9 mouse cellular contexts compared by ENCODE assay signal in genomic region chr1:106653441-106653860, GRCm38 (mm10).
DNase-seq lines count a peak whose midpoint lies in the region; ATAC-seq and TF ChIP-seq lines count a peak whose summit lies in the region.
"Had no signal": no experiment of that assay in that cellular context is flagged by ENCODE, and none has a peak within 500 bp of the region (broad histone marks: within the 10 kb centered on the region; RNA-seq: fewer than 3 reads in every experiment).

No protein-coding gene starts in this region.

- no peak for ATAC-seq in hindbrain, embryonic 16.5 days
- no peak for ATAC-seq in hindbrain, embryonic 11.5 days (ENCODE audit: low FRiP score)
- no peak for ATAC-seq in heart, embryonic 11.5 days (replicated peaks; ENCODE audit: insufficient number of reproducible peaks, low FRiP score, low TSS enrichment)
- ATAC-seq in activated CD4-positive, CD25-positive, alpha-beta regulatory T cell, adult 4 months, result no peak

- dilution Hi-C loops in CH12.LX (cut with MboI; ENCODE audit: extremely low pct_ligation_motif_present, extremely low pct_unique_long_range_greater_than_20kb, low sequenced_read_pairs), result no loop called here

- H3K4me1 ChIP-seq in hindbrain, embryonic 16.5 days (ENCODE audit: control insufficient read depth, insufficient read depth, low read depth, low read length), result peaks cover 3% of the 10 kb centered on the region; the same call in 1 of the 2 replicates
- no peaks in the 10 kb centered on the region for H3K4me1 ChIP-seq in hindbrain, embryonic 11.5 days (replicated peaks; ENCODE audit: control insufficient read depth, insufficient read depth, low read length)
- H3K4me1 ChIP-seq in CH12.LX (ENCODE audit: control insufficient read depth in 1 of 2, insufficient read depth in 2 of 2), result peaks cover 16 to 58% of the 10 kb centered on the region in 2 experiments
- peaks cover 22% of the 10 kb centered on the region for H3K4me1 ChIP-seq in heart, embryonic 11.5 days (ENCODE audit: control insufficient read depth, insufficient read depth, low read length)

- no peak for TF ChIP-seq CTCF in CH12.LX (conservative IDR thresholded peaks at IDR 0.05 in 1 of 2, IDR thresholded peaks at IDR 0.05 in 1 of 2; ENCODE audit: low read depth in 2 of 2, low read length in 2 of 2)

- TF ChIP-seq EP300 in CH12.LX (IDR thresholded peaks at IDR 0.05; ENCODE audit: low read length), result no peak

- in situ Hi-C loops in CH12.LX (cut with MboI; ENCODE audit: low pct_ligation_motif_present, low pct_unique_long_range_greater_than_20kb, low sequenced_read_pairs), result loop anchor here (10.0 kb wide), 1 partner anchor 51 kb away; no protein-coding TSS in a partner anchor

- TF ChIP-seq POLR2A in CH12.LX (IDR thresholded peaks at IDR 0.05; ENCODE audit: low read depth, low read length), result no peak

- no peaks in the 10 kb centered on the region for H3K9me3 ChIP-seq in hindbrain, embryonic 16.5 days (ENCODE audit: control insufficient read depth, low read length)
- no peaks in the 10 kb centered on the region for H3K9me3 ChIP-seq in hindbrain, embryonic 11.5 days (ENCODE audit: control insufficient read depth, low read length)
- H3K9me3 ChIP-seq in CH12.LX (replicated peaks; ENCODE audit: low read length), result no peaks in the 10 kb centered on the region
- H3K9me3 ChIP-seq in heart, embryonic 11.5 days (replicated peaks; ENCODE audit: control insufficient read depth, low read length), result no peaks in the 10 kb centered on the region
- H3K9me3 ChIP-seq: forebrain, embryonic 12.5 days had no signal

- no peak for TF ChIP-seq RAD21 in CH12.LX (IDR thresholded peaks at IDR 0.05; ENCODE audit: low read depth, low read length)

- H3K79me2 ChIP-seq in CH12.LX (replicated peaks; ENCODE audit: control insufficient read depth, extremely low read depth, insufficient read depth, poor library complexity, severe bottlenecking), result peaks cover 3% of the 10 kb centered on the region

- no peak overlapping the region for H3K4me3 ChIP-seq in hindbrain, embryonic 16.5 days (ENCODE audit: low read length)
- H3K4me3 ChIP-seq in hindbrain, embryonic 11.5 days (ENCODE audit: low read depth, low read length), result no peak overlapping the region
- H3K4me3 ChIP-seq in CH12.LX (replicated peaks in 1 of 3; ENCODE audit: low read depth in 2 of 3, low read length in 2 of 3, poor library complexity in 1 of 3), result no peak overlapping the region
- no peak overlapping the region for H3K4me3 ChIP-seq in heart, embryonic 11.5 days (ENCODE audit: low read depth, low read length)
- H3K4me3 ChIP-seq: forebrain, embryonic 12.5 days had no signal

- WGBS in hindbrain, embryonic 16.5 days, result 50% methylated on average over 4 of the region's 4 CpGs
- WGBS in hindbrain, embryonic 11.5 days, result 67% methylated on average over 4 of the region's 4 CpGs
- 43% methylated on average over 4 of the region's 4 CpGs for WGBS in heart, embryonic 11.5 days (ENCODE audit: insufficient replicate concordance)

- H3K36me3 ChIP-seq in hindbrain, embryonic 16.5 days (ENCODE audit: control insufficient read depth, insufficient read depth, low read length), result no peaks in the 10 kb centered on the region
- no peaks in the 10 kb centered on the region for H3K36me3 ChIP-seq in hindbrain, embryonic 11.5 days (ENCODE audit: control insufficient read depth, insufficient read depth, low read length)
- peaks cover 0 to 2% of the 10 kb centered on the region in 2 experiments for H3K36me3 ChIP-seq in CH12.LX (replicated peaks in 1 of 2; ENCODE audit: control insufficient read depth in 1 of 2, insufficient read depth in 1 of 2, low read length in 1 of 2)
- no peaks in the 10 kb centered on the region for H3K36me3 ChIP-seq in heart, embryonic 11.5 days (ENCODE audit: control insufficient read depth, insufficient read depth, low read length)
- H3K36me3 ChIP-seq: forebrain, embryonic 12.5 days had no signal

- no peak overlapping the region for H3K4me2 ChIP-seq in hindbrain, embryonic 16.5 days (ENCODE audit: low read length)
- H3K4me2 ChIP-seq in hindbrain, embryonic 11.5 days (replicated peaks; ENCODE audit: low read depth, low read length), result no peak overlapping the region
- 0 out of 2 replicates have a peak overlapping the region, but pooled peaks have one; percentile 96 for H3K4me2 ChIP-seq in CH12.LX (ENCODE audit: insufficient read depth, low read depth, poor library complexity, severe bottlenecking)
- H3K4me2 ChIP-seq in heart, embryonic 11.5 days, result no peak overlapping the region
- H3K4me2 ChIP-seq: forebrain, embryonic 12.5 days had no signal

- no peaks in the 10 kb centered on the region for H3K27me3 ChIP-seq in hindbrain, embryonic 16.5 days (replicated peaks; ENCODE audit: control insufficient read depth, insufficient read depth, low read length)
- H3K27me3 ChIP-seq in hindbrain, embryonic 11.5 days (ENCODE audit: control insufficient read depth, insufficient read depth, low read length), result no peaks in the 10 kb centered on the region
- no peaks in the 10 kb centered on the region for H3K27me3 ChIP-seq in CH12.LX (replicated peaks)
- no peaks in the 10 kb centered on the region for H3K27me3 ChIP-seq in heart, embryonic 11.5 days (ENCODE audit: control insufficient read depth, insufficient read depth, low read length)
- H3K27me3 ChIP-seq: forebrain, embryonic 12.5 days had no signal

- no peak overlapping the region for H3K9ac ChIP-seq in hindbrain, embryonic 16.5 days (ENCODE audit: low read depth, low read length)
- no peak overlapping the region for H3K9ac ChIP-seq in hindbrain, embryonic 11.5 days (ENCODE audit: low read depth, low read length)
- H3K9ac ChIP-seq in CH12.LX (ENCODE audit: insufficient read depth, low read depth), result peak overlapping the region; percentile 23
- no peak overlapping the region for H3K9ac ChIP-seq in heart, embryonic 11.5 days (ENCODE audit: low read depth, low read length)
- H3K9ac ChIP-seq: forebrain, embryonic 12.5 days had no signal

- no peak for DNase-seq in hindbrain, embryonic 11.5 days (ENCODE audit: low spot score)
- no peak for DNase-seq in CH12.LX (ENCODE audit: extremely low read depth)
- DNase-seq in layer of hippocampus, postnatal 36 days, result peak; percentile 28 to 41
- no peak for DNase-seq in cerebellum, adult 18-20 months
- DNase-seq in cerebellum, postnatal 4 days (ENCODE audit: low spot score in 2 of 2), result no peak

- peak overlapping the region; percentile 20; the same call in 1 of the 2 replicates for H3K27ac ChIP-seq in hindbrain, embryonic 16.5 days (ENCODE audit: low read depth, low read length)
- H3K27ac ChIP-seq in hindbrain, embryonic 11.5 days (ENCODE audit: low read depth, low read length), result no peak overlapping the region
- no peak overlapping the region; the same call in 1 of the 2 replicates for H3K27ac ChIP-seq in CH12.LX (ENCODE audit: insufficient read depth, low read depth)
- H3K27ac ChIP-seq in heart, embryonic 11.5 days (ENCODE audit: low read depth, low read length), result peak overlapping the region; percentile 46; the same call in 1 of the 2 replicates
- H3K27ac ChIP-seq: forebrain, embryonic 12.5 days had no signal

TF ChIP-seq in CH12.LX, 34 proteins besides CTCF, POLR2A, EP300 and RAD21:
- TF ChIP-seq ETS1 (conservative IDR thresholded peaks at IDR 0.05; ENCODE audit: low read depth, low read length) (no peak), JUN (IDR thresholded peaks at IDR 0.05; ENCODE audit: insufficient read depth, low read depth, low read length) (no peak), PAX5 (IDR thresholded peaks at IDR 0.05; ENCODE audit: low read length) (no peak), ZKSCAN1 (IDR thresholded peaks at IDR 0.05; ENCODE audit: borderline replicate concordance, low read depth, low read length) (no peak), NRF1 (IDR thresholded peaks at IDR 0.05; ENCODE audit: low read depth, low read length) (no peak), ZC3H11A (IDR thresholded peaks at IDR 0.05; ENCODE audit: low read depth, low read length) (no peak), RCOR1 (conservative IDR thresholded peaks at IDR 0.05; ENCODE audit: low read depth, low read length) (no peak), BHLHE40 (IDR thresholded peaks at IDR 0.05; ENCODE audit: low read depth, low read length) (no peak), GABPA (IDR thresholded peaks at IDR 0.05; ENCODE audit: insufficient replicate concordance, low read depth, low read length) (no peak), MAZ (IDR thresholded peaks at IDR 0.05; ENCODE audit: low read depth, low read length) (no peak), MYC (IDR thresholded peaks at IDR 0.05; ENCODE audit: low read depth, low read length) (no peak), POLR2AphosphoS2 (IDR thresholded peaks at IDR 0.05; ENCODE audit: low read depth, low read length) (no peak), TBP (conservative IDR thresholded peaks at IDR 0.05; ENCODE audit: low read depth, low read length) (no peak), MXI1 (IDR thresholded peaks at IDR 0.05; ENCODE audit: low read depth, low read length) (no peak), KAT2A (IDR thresholded peaks at IDR 0.05; ENCODE audit: insufficient replicate concordance, low read length) (no peak), ZMIZ1 (IDR thresholded peaks at IDR 0.05; ENCODE audit: low read depth, low read length) (no peak), E2F4 (IDR thresholded peaks at IDR 0.05; ENCODE audit: insufficient replicate concordance, low read depth, low read length) (no peak), SIN3A (IDR thresholded peaks at IDR 0.05; ENCODE audit: low read length) (no peak)

Comparison
In these comparisons a context has a peak if more than half of its experiments do, and no peak if none do; other contexts are left out.
1. H3K27ac ChIP-seq: peak in hindbrain, embryonic 16.5 days (single experiment) and heart, embryonic 11.5 days (single experiment); none in hindbrain, embryonic 11.5 days (single experiment) and CH12.LX (single experiment).
2. DNase-seq: peak in layer of hippocampus, postnatal 36 days (2 of 2); none in hindbrain, embryonic 11.5 days (single experiment), CH12.LX (single experiment), cerebellum, adult 18-20 months (0 of 2) and cerebellum, postnatal 4 days (0 of 2).